Mouse (Mus musculus) CH12.LX (cell line): ENCODE data around the gene Kif1a. TPM values are rescaled to one million over a fixed set of nuclear protein-coding genes. Genes with fewer than 3 reads are reported as not detected.

Experiments
- DNase-seq: peaks from one replicate; pipeline ENCODE4 v3.0.0-alpha.2; 2013; ENCODE audit errors: extremely low read depth
- H3K27ac ChIP-seq: 2 replicates; pipeline ENCODE4 v1.5.1; 2012; ENCODE audit warnings: low read depth, mild to moderate bottlenecking, control low read depth, moderate library complexity; ENCODE audit not compliant: insufficient read depth
- H3K27me3 ChIP-seq: replicated peaks from 2 replicates; pipeline ENCODE3; 2012; ENCODE audit warnings: inconsistent platforms
- H3K36me3 ChIP-seq, 2 experiments: replicated peaks in 1 of 2; 2 replicates each; pipeline versions ENCODE3 to v1.6.1; 2012; ENCODE audit warnings: inconsistent platforms in 1 of 2, low read length in 1 of 2, mild to moderate bottlenecking in 1 of 2, mixed read lengths in 1 of 2, moderate library complexity in 1 of 2; ENCODE audit not compliant: control insufficient read depth in 1 of 2, insufficient read depth in 1 of 2
- H3K4me1 ChIP-seq, 2 experiments: 2 replicates each; pipeline ENCODE4 v1.6.1; 2012; ENCODE audit warnings: inconsistent platforms in 1 of 2, moderate library complexity in 1 of 2; ENCODE audit not compliant: insufficient read depth in 2 of 2, control insufficient read depth in 1 of 2
- H3K4me2 ChIP-seq: 2 replicates; pipeline ENCODE4 v1.6.1; 2012; ENCODE audit warnings: low read depth, mild to moderate bottlenecking, control low read depth; ENCODE audit not compliant: poor library complexity, insufficient read depth, severe bottlenecking
- H3K4me3 ChIP-seq, 3 experiments: fragments of 150-350 bp in 1 of 3; sonication (generic) in 1 of 3; replicated peaks in 1 of 3; 2 replicates each; pipeline versions ENCODE3 to v1.5.1; 2011 to 2012; ENCODE audit warnings: low read depth in 2 of 3, low read length in 2 of 3, mild to moderate bottlenecking in 2 of 3, moderate library complexity in 2 of 3, control low read depth in 1 of 3, improper control_type of control experiment in 1 of 3, inconsistent platforms in 1 of 3, mixed read lengths in 1 of 3; ENCODE audit not compliant: poor library complexity in 1 of 3
- H3K79me2 ChIP-seq: replicated peaks from 2 replicates; pipeline ENCODE4 v1.6.1; 2012; ENCODE audit warnings: mild to moderate bottlenecking, moderate library complexity; ENCODE audit not compliant: control insufficient read depth, poor library complexity, insufficient read depth, severe bottlenecking; ENCODE audit errors: extremely low read depth
- H3K9ac ChIP-seq: 2 replicates; pipeline ENCODE4 v1.6.1; 2012; ENCODE audit warnings: low read depth, mild to moderate bottlenecking, control low read depth, moderate library complexity; ENCODE audit not compliant: insufficient read depth
- H3K9me3 ChIP-seq: replicated peaks from 2 replicates; pipeline ENCODE3; 2012; ENCODE audit warnings: low read length, inconsistent platforms, mixed read lengths
- BHLHE40 ChIP-seq: IDR thresholded peaks from 2 replicates; pipeline ENCODE4 v1.6.1; 2011; ENCODE audit warnings: mild to moderate bottlenecking, low read depth, low read length, improper control_type of control experiment
- CHD1 ChIP-seq: IDR thresholded peaks from 2 replicates; pipeline ENCODE4 v1.6.1; 2012; ENCODE audit warnings: low read depth, low read length, improper control_type of control experiment, inconsistent platforms
- CHD2 ChIP-seq: IDR thresholded peaks from 2 replicates; pipeline ENCODE4 v1.6.1; 2011; ENCODE audit warnings: low read length, improper control_type of control experiment
- E2F4 ChIP-seq: IDR thresholded peaks from 2 replicates; pipeline ENCODE4 v1.6.1; 2011; ENCODE audit warnings: low read depth, low read length, improper control_type of control experiment; ENCODE audit not compliant: insufficient replicate concordance
- EP300 ChIP-seq: IDR thresholded peaks from 2 replicates; pipeline ENCODE4 v1.6.1; 2011; ENCODE audit warnings: low read length, improper control_type of control experiment
- ETS1 ChIP-seq: conservative IDR thresholded peaks from 2 replicates; pipeline ENCODE4 v1.6.1; 2012; ENCODE audit warnings: low read depth, mild to moderate bottlenecking, inconsistent platforms, low read length, improper control_type of control experiment, moderate library complexity
- GABPA ChIP-seq: IDR thresholded peaks from 2 replicates; pipeline ENCODE4 v1.6.1; 2012; ENCODE audit warnings: low read depth, low read length, improper control_type of control experiment, inconsistent platforms; ENCODE audit not compliant: insufficient replicate concordance
- JUN ChIP-seq: IDR thresholded peaks from 2 replicates; pipeline ENCODE4 v1.6.1; 2011; ENCODE audit warnings: low read depth, mild to moderate bottlenecking, low read length, improper control_type of control experiment, moderate library complexity; ENCODE audit not compliant: insufficient read depth
- JUND ChIP-seq: conservative IDR thresholded peaks from 2 replicates; pipeline ENCODE4 v1.6.1; 2011; ENCODE audit warnings: low read depth, low read length, improper control_type of control experiment
- KAT2A ChIP-seq: IDR thresholded peaks from 2 replicates; pipeline ENCODE4 v1.6.1; 2012; ENCODE audit warnings: low read length, improper control_type of control experiment, inconsistent platforms; ENCODE audit not compliant: insufficient replicate concordance
- MAFK ChIP-seq: IDR thresholded peaks from 2 replicates; pipeline ENCODE4 v1.6.1; 2011; ENCODE audit warnings: low read length, improper control_type of control experiment; ENCODE audit not compliant: insufficient replicate concordance
- MAX ChIP-seq: IDR thresholded peaks from 2 replicates; pipeline ENCODE4 v1.6.1; 2011; ENCODE audit warnings: low read length, improper control_type of control experiment
- MAZ ChIP-seq: IDR thresholded peaks from 2 replicates; pipeline ENCODE4 v1.6.1; 2012; ENCODE audit warnings: low read depth, mild to moderate bottlenecking, inconsistent platforms, low read length, improper control_type of control experiment, moderate library complexity
- MEF2A ChIP-seq: IDR thresholded peaks from 2 replicates; pipeline ENCODE4 v1.6.1; 2014; ENCODE audit warnings: low read depth, mild to moderate bottlenecking, inconsistent platforms, low read length, improper control_type of control experiment, borderline replicate concordance
- NRF1 ChIP-seq: IDR thresholded peaks from 2 replicates; pipeline ENCODE4 v1.6.1; 2014; ENCODE audit warnings: low read depth, mild to moderate bottlenecking, inconsistent platforms, low read length, improper control_type of control experiment, moderate library complexity
- PAX5 ChIP-seq: IDR thresholded peaks from 2 replicates; pipeline ENCODE4 v1.6.1; 2012; ENCODE audit warnings: low read length, inconsistent platforms, mixed read lengths
- POLR2A ChIP-seq: IDR thresholded peaks from 2 replicates; pipeline ENCODE4 v1.6.1; 2011; ENCODE audit warnings: low read depth, mild to moderate bottlenecking, improper control_type of control experiment, low read length
- POLR2AphosphoS2 ChIP-seq: IDR thresholded peaks from 2 replicates; pipeline ENCODE4 v1.6.1; 2011; ENCODE audit warnings: low read depth, low read length, improper control_type of control experiment
- RAD21 ChIP-seq: IDR thresholded peaks from 2 replicates; pipeline ENCODE4 v1.6.1; 2011; ENCODE audit warnings: low read depth, mild to moderate bottlenecking, low read length, improper control_type of control experiment, moderate library complexity
- SMC3 ChIP-seq: IDR thresholded peaks from 2 replicates; pipeline ENCODE4 v1.6.1; 2011; ENCODE audit warnings: low read depth, low read length, improper control_type of control experiment
- TBP ChIP-seq: conservative IDR thresholded peaks from 2 replicates; pipeline ENCODE4 v1.6.1; 2011; ENCODE audit warnings: low read depth, low read length, improper control_type of control experiment
- USF1 ChIP-seq: IDR thresholded peaks from 2 replicates; pipeline ENCODE4 v1.6.1; 2014; ENCODE audit warnings: low read depth, mild to moderate bottlenecking, inconsistent platforms, low read length, improper control_type of control experiment
- USF2 ChIP-seq: conservative IDR thresholded peaks from 2 replicates; pipeline ENCODE4 v1.6.1; 2011; ENCODE audit warnings: low read depth, low read length, improper control_type of control experiment
- dilution Hi-C: fragments of 300-500 bp; cut with MboI; formaldehyde crosslinking; loops from 2 replicates; pipeline ENCODE4 v1.14.3; 2020; ENCODE audit warnings: low sequenced_read_pairs; ENCODE audit not compliant: extremely low pct_unique_long_range_greater_than_20kb, extremely low pct_ligation_motif_present
- in situ Hi-C: fragments of 300-500 bp; cut with MboI; formaldehyde crosslinking; loops from 3 replicates; pipeline ENCODE4 v1.14.3; 2019; ENCODE audit warnings: low sequenced_read_pairs, low pct_ligation_motif_present, low pct_unique_long_range_greater_than_20kb, mixed read lengths
- polyA plus RNA-seq: library from polyadenylated mRNA; unstranded; fragments of >175 nt; gene quantifications from 2 replicates; pipeline ENCODE4 v1.2.1, GENCODE M21; 2012; ENCODE audit warnings: low read depth; ENCODE audit not compliant: insufficient read length
- total RNA-seq, 2 experiments: library from RNA; depleted of rRNA; stranded (reverse); fragments of 300-350 nt in 1 of 2; fragments of >200 nt in 1 of 2; gene quantifications; 2 replicates each; pipeline ENCODE4 v1.2.3; 2012 to 2014

Gene Kif1a
- total and polyA plus RNA-seq, 3 experiments, result 0.17 to 0.61 (median 0.17) TPM

GRCm38 (mm10) chr1:93092582-93092981 is 9.2 kb downstream of the Kif1a start:
- DNase-seq, result no peak
- Histone ChIP-seq H3K4me1 (no peaks in the 10 kb centered on the region), H3K9ac (no peak overlapping the region), H3K27ac (no peak overlapping the region), H3K4me3 (no peak overlapping the region), H3K79me2 (no peaks in the 10 kb centered on the region), H3K4me2 (no peak overlapping the region), H3K27me3 (peaks cover 64% of the 10 kb centered on the region), H3K9me3 (peaks cover 3% of the 10 kb centered on the region), H3K36me3 (no peaks in the 10 kb centered on the region)
- dilution Hi-C loops, result no loop called here
- TF ChIP-seq GABPA, result no peak
- TF ChIP-seq PAX5, result no peak
- TF ChIP-seq USF2, result no peak
- no peak for TF ChIP-seq USF1
- no peak for TF ChIP-seq RAD21
- no peak for TF ChIP-seq NRF1
- TF ChIP-seq MAX, result no peak
- no peak for TF ChIP-seq POLR2AphosphoS2
- no peak for TF ChIP-seq TBP
- in situ Hi-C loops, result no loop called here

GRCm38 (mm10) chr1:93085136-93085535 is 16.6 kb downstream of the Kif1a start:
- no peak for DNase-seq
- TF ChIP-seq POLR2A (no peak), MAFK (no peak), ETS1 (no peak)
- dilution Hi-C loops (no loop called here), in situ Hi-C loops (no loop called here)
- peaks cover 4% of the 10 kb centered on the region for H3K9me3 ChIP-seq
- H3K4me2 ChIP-seq, result no peak overlapping the region
- no peak overlapping the region for H3K27ac ChIP-seq
- H3K27me3 ChIP-seq, result peaks cover 37% of the 10 kb centered on the region
- no peaks in the 10 kb centered on the region for H3K36me3 ChIP-seq
- no peak overlapping the region for H3K4me3 ChIP-seq
- H3K79me2 ChIP-seq, result no peaks in the 10 kb centered on the region
- peaks cover 9 to 30% of the 10 kb centered on the region in 2 experiments for H3K4me1 ChIP-seq
- no peak overlapping the region for H3K9ac ChIP-seq

GRCm38 (mm10) chr1:93083420-93084285 is 18.1 kb downstream of the Kif1a start:
- Histone ChIP-seq H3K79me2 (no peaks in the 10 kb centered on the region), H3K9ac (no peak overlapping the region), H3K4me1 (peaks cover 9 to 30% of the 10 kb centered on the region in 2 experiments), H3K36me3 (no peaks in the 10 kb centered on the region), H3K4me3 (no peak overlapping the region), H3K27ac (no peak overlapping the region), H3K9me3 (peaks cover 4% of the 10 kb centered on the region), H3K27me3 (peaks cover 28% of the 10 kb centered on the region), H3K4me2 (no peak overlapping the region)
- TF ChIP-seq MAZ (no peak), POLR2AphosphoS2 (no peak), E2F4 (no peak), CHD1 (no peak), JUN (no peak), MEF2A (no peak), JUND (no peak), MAX (no peak), KAT2A (no peak), BHLHE40 (no peak), SMC3 (no peak), EP300 (no peak), RAD21 (no peak), CHD2 (no peak)
- in situ Hi-C loops (loop anchor here (5.0 kb wide), 1 partner anchor 71 kb away; no protein-coding TSS in a partner anchor), dilution Hi-C loops (no loop called here)
- no peak for DNase-seq
